Mouse (Mus musculus): ENCODE results near the gene Scaf11. TPM values are rescaled to one million over a fixed set of nuclear protein-coding genes. Genes with fewer than 3 reads are reported as not detected.

Gene Scaf11
- total RNA-seq, 2 experiments from 2014 or later = 29.2 to 33.1 TPM

- DNase-seq = no peak
Measured at GRCm38 (mm10) chr15:96396641-96397344, 63.9 kb downstream of the Scaf11 start.

GRCm38 (mm10) chr15:96395071-96395470 is 65.6 kb downstream of the Scaf11 start:
- DNase-seq = no peak

GRCm38 (mm10) chr15:96392878-96393277 is 67.8 kb downstream of the Scaf11 start:
- no peak for DNase-seq

- DNase-seq = no peak
Measured at GRCm38 (mm10) chr15:96388565-96388964, 72.1 kb downstream of the Scaf11 start.

GRCm38 (mm10) chr15:96382223-96382622 is 78.4 kb downstream of the Scaf11 start:
- no peak for DNase-seq

GRCm38 (mm10) chr15:96377701-96378100 is 82.9 kb downstream of the Scaf11 start:
- no peak for DNase-seq

GRCm38 (mm10) chr15:96377263-96377662 is 83.4 kb downstream of the Scaf11 start:
- DNase-seq = no peak

GRCm38 (mm10) chr15:96376214-96376613 is 84.4 kb downstream of the Scaf11 start:
- DNase-seq = no peak

- no peak for DNase-seq
Measured at GRCm38 (mm10) chr15:96373161-96373560, 87.5 kb downstream of the Scaf11 start.

- no peak for DNase-seq
Measured at GRCm38 (mm10) chr15:96372628-96373027, 88.0 kb downstream of the Scaf11 start.

GRCm38 (mm10) chr15:96371311-96371710 is 89.3 kb downstream of the Scaf11 start:
- no peak for DNase-seq

GRCm38 (mm10) chr15:96366176-96366963 is 94.3 kb downstream of the Scaf11 start:
- no peak for DNase-seq

- DNase-seq = no peak
Measured at GRCm38 (mm10) chr15:96365351-96365750, 95.3 kb downstream of the Scaf11 start.

Small RNA genes lying within 50 kb of the gene (microRNA-seq; reads per million reads assigned to microRNA genes)
- 0 reads per million in 2 experiments for gene Gm25397 (ENCODE audit: borderline replicate concordance in 2 of 2)

Other genes starting within 250 kb of the Scaf11 start
- 10 to 100 TPM; 11.8 to 13.0 TPM for gene Arid2, start 173.3 kb downstream of the Scaf11 start, total RNA-seq (2021)
- 1 to 10 TPM; 1.4 to 2.2 TPM for gene Slc38a1, start 182.1 kb upstream of the Scaf11 start, total RNA-seq (2021)
- gene Slc38a2, start 238.9 kb upstream of the Scaf11 start, total RNA-seq (2021) = 100 to 1,000 TPM in 1 of 2 experiments, 10 to 100 TPM in 1; 73.8 to 112 TPM

All from gastrocnemius, postnatal 25 days (tissue).